Mouse (Mus musculus) thymus, postnatal 36 days (tissue): ENCODE data around the gene Gorasp2.
A peak's percentile ranks its signal among the peaks of the same experiment; 100 is the strongest.

Experiments
- DNase-seq, 2 experiments: peaks; one replicate each; pipeline ENCODE4 v3.0.0; 2022; ENCODE audit warnings: mixed read lengths in 2 of 2

The Gorasp2 gene

GRCm38 (mm10) chr2:70660887-70661714 is at the start of gene Gorasp2:
Gene Gorasp2 (plus strand): TSS chr2:70661576.
- peak; percentile 96 to 97 for DNase-seq

DNA sequence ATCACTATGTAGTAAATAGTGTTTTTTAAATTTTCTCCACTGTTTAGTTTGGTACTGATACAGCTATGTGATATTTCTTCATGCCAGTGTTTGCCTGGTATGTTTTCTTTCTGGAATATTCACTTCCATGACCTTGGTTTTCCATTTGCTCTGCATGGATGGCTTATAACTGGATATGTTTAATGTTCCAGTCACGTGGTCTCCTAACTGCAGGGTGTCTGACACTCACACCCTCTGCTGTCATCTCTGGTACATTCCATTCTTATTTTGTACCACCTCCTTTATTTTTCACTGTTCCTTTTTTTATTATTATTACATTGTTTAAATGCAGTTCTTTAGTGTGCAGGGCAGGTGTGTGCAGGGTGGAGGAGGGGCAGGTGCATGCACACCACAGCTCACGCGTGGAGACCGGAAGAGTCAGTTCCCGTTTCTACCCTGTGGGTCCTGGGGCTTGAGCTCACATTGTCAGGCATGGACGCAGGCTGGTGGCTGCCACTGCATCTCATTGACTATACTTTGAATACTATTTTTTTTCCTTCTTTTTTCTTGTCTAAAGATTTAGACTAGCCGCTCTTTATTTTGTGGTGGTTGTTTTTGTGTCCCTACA is 46.5 kb upstream of the Gorasp2 start:
- DNase-seq, result no peak

GRCm38 (mm10) chr2:70616076-70616475 is 45.3 kb upstream of the Gorasp2 start:
- no peak for DNase-seq

DNA sequence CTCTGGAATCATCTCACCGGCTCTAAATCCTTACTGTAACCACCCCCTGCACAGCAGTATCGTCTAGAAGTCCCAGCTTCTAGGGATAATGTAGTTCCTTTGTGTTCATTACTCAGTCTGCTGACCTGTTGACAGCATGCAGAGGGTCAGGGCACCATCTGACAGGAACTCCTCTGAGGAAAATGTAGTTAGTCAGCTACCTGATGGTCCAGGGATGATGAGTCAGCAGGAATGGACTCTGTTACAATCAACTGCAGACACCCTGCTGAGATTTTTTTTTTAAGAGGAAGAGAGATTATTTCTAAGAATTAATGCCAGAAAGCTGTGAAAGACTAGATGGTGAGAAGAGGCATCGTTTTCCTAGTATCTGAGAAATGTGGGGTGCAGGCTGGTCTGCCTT is 44.8 kb upstream of the Gorasp2 start:
- DNase-seq, result no peak

GRCm38 (mm10) chr2:70619232-70619835 is 42.0 kb upstream of the Gorasp2 start:
- DNase-seq, result peak in 1 of 2 experiments; percentile 9

DNA sequence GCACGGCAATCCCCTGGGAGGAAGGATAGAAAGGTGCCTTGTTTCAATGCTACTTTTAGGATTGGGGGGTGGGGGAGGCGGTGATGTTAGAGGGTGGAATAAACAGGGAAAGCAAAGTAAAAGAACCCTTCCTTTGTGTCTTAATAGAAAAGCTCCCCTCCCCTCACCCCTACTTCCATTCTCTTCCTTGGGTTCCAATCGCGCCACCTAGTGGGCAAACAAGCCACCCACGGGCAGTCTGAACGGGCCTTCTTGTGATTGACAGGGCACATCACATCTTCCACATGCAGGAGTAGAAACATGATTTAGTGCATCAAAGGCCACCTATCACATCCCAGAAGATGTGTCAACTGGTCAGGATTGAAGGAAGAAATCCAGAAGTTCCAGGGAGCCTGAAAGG is 41.2 kb upstream of the Gorasp2 start:
- DNase-seq, result peak; percentile 42 to 47

DNA sequence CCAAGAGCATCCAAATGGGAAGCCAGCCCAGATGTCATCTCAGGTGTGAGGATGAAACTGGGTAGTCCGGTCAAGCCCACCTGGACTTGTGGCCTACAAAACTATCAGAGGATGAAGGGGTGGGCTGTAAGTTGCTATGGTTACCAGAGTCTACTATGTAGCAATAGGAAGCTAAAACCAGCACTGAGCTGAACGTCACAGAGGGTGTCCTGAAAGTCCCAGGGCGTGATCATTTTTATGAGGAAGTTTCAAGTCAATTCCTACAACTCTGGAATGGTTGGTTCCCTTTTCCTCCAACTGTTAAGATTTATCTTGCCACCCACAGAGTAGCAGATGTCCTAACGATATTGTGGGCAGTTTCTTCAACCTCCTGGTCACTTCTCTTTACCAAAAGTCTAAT is 39.1 kb upstream of the Gorasp2 start:
- no peak for DNase-seq

GRCm38 (mm10) chr2:70625761-70626160 is 35.6 kb upstream of the Gorasp2 start:
- DNase-seq, result no peak

- DNase-seq, result no peak
These were observed 33.0 kb upstream of the Gorasp2 start for GRCm38 (mm10) chr2:70628397-70628796.

- DNase-seq, result no peak
These were observed 32.0 kb upstream of the Gorasp2 start for GRCm38 (mm10) chr2:70629339-70629761.

DNA sequence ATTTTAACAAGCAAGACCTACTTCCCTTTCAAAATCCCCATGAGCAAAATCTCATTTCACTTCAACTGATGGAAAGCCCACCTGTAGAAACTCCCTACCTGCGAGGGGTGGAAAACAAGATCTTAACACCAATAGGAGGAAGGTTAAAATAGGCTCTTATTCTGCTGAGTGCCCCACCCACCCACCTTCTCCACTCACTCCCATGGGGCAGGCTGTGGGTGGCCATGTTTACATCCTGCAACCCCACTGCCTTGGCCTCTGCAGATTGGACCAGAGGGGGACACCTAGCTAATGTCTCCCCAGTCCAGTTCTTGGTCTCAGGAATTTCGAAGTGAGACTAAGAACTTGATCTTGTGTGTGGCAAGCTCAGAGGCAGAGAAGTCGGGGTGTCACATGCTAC is 31.5 kb upstream of the Gorasp2 start:
- DNase-seq, result no peak

DNA sequence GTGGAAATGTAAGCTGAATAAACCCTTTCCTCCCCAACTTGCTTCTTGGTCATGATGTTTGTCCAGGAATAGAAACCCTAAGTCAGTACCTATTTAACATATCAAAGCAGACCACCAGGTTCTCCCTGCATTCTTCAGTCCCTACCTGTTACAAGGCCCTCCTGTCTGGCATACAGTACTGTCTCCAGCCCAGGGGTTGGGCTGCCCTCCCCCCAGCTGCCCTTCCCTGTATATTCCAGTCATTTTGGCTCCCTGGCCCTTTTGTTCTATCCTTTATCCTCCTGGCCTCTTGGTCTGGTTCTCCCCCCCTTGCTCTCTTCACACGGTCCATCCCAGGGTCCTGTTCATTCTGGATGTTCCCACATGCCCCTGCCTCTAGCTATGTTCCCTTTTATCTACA is 30.1 kb upstream of the Gorasp2 start:
- DNase-seq, result no peak

GRCm38 (mm10) chr2:70632412-70632811 is 29.0 kb upstream of the Gorasp2 start:
- DNase-seq, result no peak

- no peak for DNase-seq
These were observed 27.2 kb upstream of the Gorasp2 start for GRCm38 (mm10) chr2:70634028-70634690.

DNA sequence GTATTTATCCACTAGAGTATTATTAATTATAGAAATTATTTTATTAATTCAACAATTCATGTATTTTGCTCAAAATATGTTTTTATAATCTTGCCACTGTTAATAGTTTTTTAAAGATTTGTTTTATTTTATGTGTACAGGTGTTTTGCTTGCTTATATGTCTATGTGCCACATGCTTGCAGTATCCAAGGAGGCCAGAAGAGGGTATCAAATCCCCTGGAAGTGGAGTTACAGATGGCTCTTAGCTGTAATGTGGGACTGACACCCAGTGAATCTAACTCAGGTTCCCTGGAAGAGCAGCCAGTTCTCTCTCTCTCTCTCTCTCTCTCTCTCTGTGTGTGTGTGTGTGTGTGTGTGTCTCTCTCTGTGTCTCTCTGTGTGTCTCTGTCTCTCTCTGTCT is 20.4 kb upstream of the Gorasp2 start:
- no peak for DNase-seq

DNA sequence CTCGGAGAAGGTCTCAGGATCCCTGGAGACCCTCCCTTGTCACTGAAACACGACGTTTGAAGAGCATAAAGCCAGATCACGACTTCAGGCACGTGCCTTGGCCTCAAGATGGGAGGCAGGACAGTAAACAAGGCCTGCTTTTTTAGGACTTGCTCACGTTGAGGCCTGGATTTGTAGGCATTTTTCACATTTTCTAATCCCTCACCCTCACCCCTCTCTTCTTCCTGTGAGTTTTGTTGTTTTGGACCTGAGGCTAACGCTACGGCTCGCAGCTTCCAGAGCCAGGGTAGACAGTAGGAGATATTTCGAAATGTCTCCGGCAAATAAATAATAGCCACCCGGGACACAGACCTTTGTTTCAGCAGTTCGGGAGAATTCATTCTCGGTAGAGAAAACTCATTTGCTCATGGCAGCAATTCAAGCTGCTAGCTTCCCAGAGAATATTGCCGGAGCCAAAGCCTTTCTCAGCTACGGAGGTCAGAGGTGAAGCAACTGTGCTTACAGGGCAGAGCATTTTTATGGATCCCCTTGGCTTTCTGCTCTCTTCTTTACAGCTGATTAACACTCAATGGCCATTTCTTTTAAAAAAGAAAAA is 18.3 kb upstream of the Gorasp2 start:
- DNase-seq, result no peak

DNA sequence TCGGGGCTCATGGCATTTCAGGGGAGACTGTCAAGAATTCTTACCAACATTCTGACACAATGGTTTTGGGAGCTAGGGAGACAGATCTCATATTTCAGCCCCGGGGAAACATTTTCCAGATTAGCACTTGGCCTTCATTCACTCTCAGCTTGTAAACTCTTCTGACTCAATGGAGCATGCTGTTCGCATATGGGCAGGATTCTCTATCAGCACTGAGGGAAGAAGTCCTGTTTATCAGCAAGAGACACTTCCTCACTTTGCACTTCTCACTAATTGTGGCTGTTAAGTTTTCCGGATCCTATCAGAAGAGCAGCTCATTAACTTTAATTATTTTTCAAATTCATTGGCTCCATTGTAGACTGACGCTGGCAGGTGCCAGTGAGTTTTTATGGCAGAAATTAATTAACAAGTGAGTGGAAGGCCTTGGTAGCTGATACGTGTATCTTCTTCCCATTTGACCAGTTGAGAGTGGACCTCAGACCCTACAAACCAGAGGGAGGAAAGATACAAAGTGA is 16.1 kb upstream of the Gorasp2 start:
- no peak for DNase-seq

- no peak for DNase-seq
These were observed 13.7 kb upstream of the Gorasp2 start for GRCm38 (mm10) chr2:70647681-70648080.

- DNase-seq, result no peak
These were observed 13.1 kb upstream of the Gorasp2 start for GRCm38 (mm10) chr2:70648271-70648670.

DNA sequence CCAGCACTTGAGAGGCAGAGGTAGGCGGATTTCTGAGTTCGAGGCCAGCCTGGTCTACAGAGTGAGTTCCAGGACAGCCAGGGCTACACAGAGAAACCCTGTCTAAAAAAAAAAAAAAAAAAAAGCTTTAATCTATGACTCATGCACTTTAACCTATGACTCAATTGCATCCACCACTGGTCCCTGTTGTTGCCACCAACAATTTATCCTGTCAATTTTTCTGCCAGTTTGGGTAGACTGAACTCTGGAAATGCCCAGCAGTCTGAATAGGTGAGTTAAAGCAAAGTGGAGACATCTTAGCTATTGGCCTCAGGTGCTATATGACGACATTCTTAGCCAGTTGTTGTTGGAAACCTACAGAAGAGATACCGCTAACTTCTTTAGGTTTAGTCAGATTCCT is 11.9 kb upstream of the Gorasp2 start:
- no peak for DNase-seq

DNA sequence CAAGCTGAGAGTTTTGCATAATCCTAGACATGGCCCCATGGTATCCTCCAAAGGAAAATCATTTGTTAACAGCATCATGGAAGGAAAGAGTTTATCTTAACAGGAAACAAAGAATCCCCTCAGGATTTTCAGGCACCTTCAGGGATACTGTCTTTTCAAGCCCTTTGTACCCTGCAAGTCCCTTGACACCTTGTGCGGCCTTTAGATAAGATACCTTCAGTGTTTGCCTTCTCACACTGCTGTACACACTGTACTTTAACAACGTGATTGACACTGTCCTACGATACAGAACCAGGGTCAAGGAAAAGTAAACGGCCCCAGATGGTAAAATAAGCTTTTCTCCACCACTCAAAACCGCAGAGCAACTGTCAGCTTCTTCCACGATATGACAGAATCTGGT is 9.6 kb upstream of the Gorasp2 start:
- DNase-seq, result no peak

GRCm38 (mm10) chr2:70657083-70657482 is 4.3 kb upstream of the Gorasp2 start:
- no peak for DNase-seq
